2 mouse cellular contexts compared by ENCODE assay signal in the genomic region with DNA sequence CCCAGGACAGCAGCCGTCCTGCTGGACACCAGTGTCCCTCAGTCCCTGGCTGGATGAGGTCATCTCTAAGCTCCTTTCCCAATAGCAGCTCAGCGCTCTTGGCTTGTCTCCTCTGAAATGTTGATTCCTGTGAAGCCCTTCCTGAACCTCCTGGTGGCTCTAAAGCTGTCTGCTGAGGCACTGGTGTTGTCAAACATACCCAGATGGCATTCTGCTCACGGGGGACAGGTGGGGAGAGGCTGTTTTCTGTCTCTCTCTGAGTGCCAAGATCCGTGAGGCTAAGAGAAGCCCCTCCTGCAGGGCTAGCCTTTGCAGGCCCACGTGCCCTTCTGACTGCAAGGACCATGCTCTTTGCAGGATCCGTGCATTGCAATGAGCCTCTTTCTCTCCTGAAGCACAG. TPM values are rescaled to one million over a fixed set of nuclear protein-coding genes. Genes with fewer than 3 reads are reported as not detected.
"Had no signal": no experiment of that assay in that cellular context is flagged by ENCODE, and none has a peak within 500 bp of the region (broad histone marks: within the 10 kb centered on the region; RNA-seq: fewer than 3 reads in every experiment).

No protein-coding gene starts in this region.

RNA-seq across cellular contexts. Expression of a gene that starts 52.9 kb away (rescaled TPM):
- polyA plus RNA-seq: midbrain, embryonic 16.5 days; neural tube, embryonic 13.5 days had no signal
